Mouse (Mus musculus) stomach, embryonic 14.5 days (tissue): ENCODE data around the gene Neurod2. TPM values are rescaled to one million over a fixed set of nuclear protein-coding genes. Genes with fewer than 3 reads are reported as not detected.
A peak's percentile ranks its signal among the peaks of the same experiment; 100 is the strongest.

ENCODE experiments used
- ATAC-seq: fragments of 200-750 bp; cut with Nextera tagmentation; 2 replicates; pipeline ENCODE4 v1.8.0; 2017; ENCODE audit warnings: low read depth, moderate TSS enrichment; ENCODE audit not compliant: insufficient number of reproducible peaks, insufficient read depth, low FRiP score
- H3K27ac ChIP-seq: fragments of 300-500 bp; sonication (generic); 2 replicates; pipeline ENCODE4 v1.5.1; 2014; ENCODE audit warnings: mild to moderate bottlenecking, low read length, moderate library complexity, mixed read lengths
- H3K27me3 ChIP-seq: fragments of 300-500 bp; sonication (generic); 2 replicates; pipeline ENCODE4 v1.6.1; 2014; ENCODE audit warnings: low read length, control low read depth, mixed read lengths; ENCODE audit not compliant: control insufficient read depth, insufficient read depth
- H3K36me3 ChIP-seq: fragments of 300-500 bp; sonication (generic); 2 replicates; pipeline ENCODE4 v1.6.1; 2014; ENCODE audit warnings: mild to moderate bottlenecking, control low read depth, low read length, moderate library complexity, mixed read lengths; ENCODE audit not compliant: control insufficient read depth, insufficient read depth
- H3K4me1 ChIP-seq: fragments of 300-500 bp; sonication (generic); 2 replicates; pipeline ENCODE4 v1.6.1; 2014; ENCODE audit warnings: low read length, control low read depth, mixed read lengths; ENCODE audit not compliant: control insufficient read depth, insufficient read depth
- H3K4me2 ChIP-seq: fragments of 300-500 bp; sonication (generic); replicated peaks from 2 replicates; pipeline ENCODE4 v1.6.1; 2014; ENCODE audit warnings: low read depth, low read length, control low read depth
- H3K4me3 ChIP-seq: fragments of 300-500 bp; sonication (generic); 2 replicates; pipeline ENCODE4 v1.5.1; 2014; ENCODE audit warnings: low read depth, low read length, control low read depth
- H3K9ac ChIP-seq: fragments of 300-500 bp; sonication (generic); replicated peaks from 2 replicates; pipeline ENCODE4 v1.6.1; 2014; ENCODE audit warnings: low read depth, mild to moderate bottlenecking, control low read depth, low read length, moderate library complexity, mixed read lengths
- H3K9me3 ChIP-seq: fragments of 300-500 bp; sonication (generic); 2 replicates; pipeline ENCODE4 v1.6.1; 2016; ENCODE audit warnings: low read depth, low read length, control low read depth; ENCODE audit not compliant: control insufficient read depth
- WGBS: fragments of 180-500 bp; shearing (Covaris S2); extraction: QIAGEN DNeasy Blood & Tissue Kit; methylation state at CpG from one replicate; pipeline ENCODE4 v1.1.7; 2014; 5-methylcytosine and 5-hydroxymethylcytosine counted together
- polyA plus RNA-seq: library from polyadenylated mRNA; unstranded; fragments of >200 nt; fragmentation: Nextera tagmentation; extraction: Ambion mirVana; gene quantifications from 2 replicates; pipeline ENCODE4 v1.2.1, GENCODE M21; 2014

Neurod2 gene
- polyA plus RNA-seq, 1 experiment from 2014 or later = not detected

DNA sequence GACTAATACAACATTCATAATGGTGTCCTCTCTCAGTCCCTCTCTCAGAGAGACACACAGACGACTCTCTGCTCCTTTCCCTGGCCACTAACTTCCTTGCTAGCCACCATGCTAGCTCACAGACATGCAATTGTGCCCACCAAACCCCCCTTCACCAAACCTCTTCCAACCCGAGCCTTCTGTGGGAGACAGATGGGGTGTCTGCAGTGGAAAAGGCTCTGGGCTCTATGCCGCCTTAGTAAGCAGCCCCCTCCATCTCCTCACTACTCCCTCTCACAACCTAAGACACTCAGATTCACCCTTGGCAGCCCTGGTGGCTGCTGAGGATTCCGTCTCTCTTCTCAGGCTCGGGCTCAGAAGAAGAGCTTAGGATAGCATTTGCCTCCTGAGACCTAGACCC is 41.9 kb downstream of the Neurod2 start:
- 38% methylated on average over 5 of the region's 5 CpGs for WGBS
- Histone ChIP-seq H3K9ac (no peak overlapping the region), H3K9me3 (no peaks in the 10 kb centered on the region), H3K27ac (no peak overlapping the region), H3K36me3 (no peaks in the 10 kb centered on the region), H3K27me3 (no peaks in the 10 kb centered on the region), H3K4me1 (0 out of 2 replicates have a peak, but pooled peaks cover 6% of the 10 kb centered on the region), H3K4me3 (no peak overlapping the region), H3K4me2 (no peak overlapping the region)
- ATAC-seq = no peak

DNA sequence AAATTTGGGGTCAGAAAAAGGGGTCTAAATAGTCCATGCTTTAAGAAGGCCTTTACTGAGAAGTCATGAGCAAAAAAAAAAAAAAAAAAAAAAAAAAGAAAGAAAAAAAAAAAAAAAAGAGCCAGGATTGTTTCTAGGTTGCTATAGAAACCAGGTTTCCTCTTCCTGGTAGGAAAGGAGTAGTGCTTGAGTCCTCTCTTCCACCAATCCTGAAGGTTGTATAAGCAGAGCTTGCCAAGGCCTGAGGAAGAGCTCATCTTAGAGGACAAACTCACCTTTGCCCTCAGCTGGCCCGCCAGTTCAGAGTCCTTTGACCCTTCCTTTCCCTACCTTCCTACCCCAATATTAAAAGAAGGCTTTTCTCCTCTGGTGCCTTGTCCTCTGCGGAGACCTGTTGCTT is 44.1 kb downstream of the Neurod2 start:
- no peak overlapping the region for H3K27ac ChIP-seq
- H3K9ac ChIP-seq = no peak overlapping the region
- H3K9me3 ChIP-seq = no peaks in the 10 kb centered on the region
- WGBS = 70% methylated on average over 2 of the region's 2 CpGs
- H3K27me3 ChIP-seq = no peaks in the 10 kb centered on the region
- 0 out of 2 replicates have a peak, but pooled peaks cover 6% of the 10 kb centered on the region for H3K4me1 ChIP-seq
- no peaks in the 10 kb centered on the region for H3K36me3 ChIP-seq
- no peak overlapping the region for H3K4me3 ChIP-seq
- H3K4me2 ChIP-seq = no peak overlapping the region
- no peak for ATAC-seq

DNA sequence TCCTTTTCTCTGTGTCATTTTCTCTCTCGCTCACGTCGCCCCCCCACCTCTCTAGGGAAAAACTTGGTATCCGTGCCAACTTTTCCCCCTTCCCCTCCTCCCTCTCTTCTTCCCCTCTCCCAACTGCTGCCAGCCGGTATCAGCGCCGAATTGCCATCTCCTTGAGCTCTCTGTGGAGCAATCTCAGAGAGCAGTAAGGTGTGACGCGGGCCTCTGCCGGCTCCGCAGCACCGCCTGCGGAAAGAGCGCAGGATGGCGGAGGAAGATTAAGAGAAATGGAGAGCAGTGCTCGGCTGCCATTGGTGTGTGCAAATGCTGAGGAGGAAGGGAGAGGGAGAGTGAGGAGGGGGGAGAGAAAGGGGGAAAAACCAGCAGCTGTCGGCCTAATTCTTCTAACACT is 45.2 kb downstream of the Neurod2 start:
- no peak overlapping the region for H3K27ac ChIP-seq
- WGBS = 2% methylated on average over 14 of the region's 17 CpGs
- no peaks in the 10 kb centered on the region for H3K36me3 ChIP-seq
- H3K9ac ChIP-seq = no peak overlapping the region
- H3K4me3 ChIP-seq = peak overlapping the region; percentile 19; the same call in 1 of the 2 replicates
- no peaks in the 10 kb centered on the region for H3K27me3 ChIP-seq
- H3K9me3 ChIP-seq = no peaks in the 10 kb centered on the region
- no peak for ATAC-seq
- H3K4me2 ChIP-seq = peak overlapping the region; percentile 39
- 0 out of 2 replicates have a peak, but pooled peaks cover 6% of the 10 kb centered on the region for H3K4me1 ChIP-seq

DNA sequence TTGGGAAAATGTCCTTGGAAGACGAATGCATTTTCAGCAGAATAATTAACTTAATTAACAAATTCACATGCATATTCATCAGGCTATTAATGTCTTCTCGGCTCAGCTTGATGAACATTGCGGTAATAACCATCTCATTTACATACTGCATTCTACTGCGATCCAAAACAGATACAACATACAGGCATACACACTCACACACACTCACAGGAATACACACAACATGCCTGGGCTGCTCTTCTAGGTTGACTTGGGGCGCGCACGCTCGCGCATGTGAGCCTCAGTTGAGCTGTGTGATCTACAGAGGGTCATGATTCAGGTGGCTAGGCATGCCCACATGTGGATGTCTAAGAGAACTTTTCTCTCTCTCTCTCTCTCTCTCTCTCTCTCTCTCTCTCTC is 45.7 kb downstream of the Neurod2 start:
- H3K9ac ChIP-seq = no peak overlapping the region
- no peak overlapping the region for H3K27ac ChIP-seq
- H3K4me1 ChIP-seq = 0 out of 2 replicates have a peak, but pooled peaks cover 6% of the 10 kb centered on the region
- no peaks in the 10 kb centered on the region for H3K9me3 ChIP-seq
- 27% methylated on average over 9 of the region's 9 CpGs for WGBS
- no peaks in the 10 kb centered on the region; the same call in 1 of the 2 replicates for H3K36me3 ChIP-seq
- H3K4me2 ChIP-seq = no peak overlapping the region
- no peaks in the 10 kb centered on the region for H3K27me3 ChIP-seq
- no peak for ATAC-seq
- H3K4me3 ChIP-seq = no peak overlapping the region

Other genes with a start within 250 kb of the Neurod2 start
- 14.1 and 16.8 TPM in 2 replicates for gene Fbxl20, start 179.2 kb downstream of the Neurod2 start, polyA plus RNA-seq
- gene Med1, start 136.4 kb downstream of the Neurod2 start, polyA plus RNA-seq = 60.5 and 62.1 TPM in 2 replicates
- 17.4 and 19.8 TPM in 2 replicates for gene Cdk12, start 126.6 kb downstream of the Neurod2 start, polyA plus RNA-seq
- 8.7 and 10.7 TPM in 2 replicates for gene Ppp1r1b, start 18.8 kb upstream of the Neurod2 start, polyA plus RNA-seq
- 42.6 and 43.7 TPM in 2 replicates for gene Stard3, start 28.7 kb upstream of the Neurod2 start, polyA plus RNA-seq
- gene Tcap, start 54.2 kb upstream of the Neurod2 start, polyA plus RNA-seq = 0.27 and 0.36 TPM in 2 replicates
- not detected in 2 replicates for gene Pnmt, start 56.8 kb upstream of the Neurod2 start, polyA plus RNA-seq
- gene Pgap3, start 70.8 kb upstream of the Neurod2 start, polyA plus RNA-seq = 12.6 and 13.6 TPM in 2 replicates
- gene Erbb2, start 82.8 kb upstream of the Neurod2 start, polyA plus RNA-seq = 48.0 and 50.1 TPM in 2 replicates
- gene Mien1, start 109.3 kb upstream of the Neurod2 start, polyA plus RNA-seq = 98.0 and 101 TPM in 2 replicates
- gene Grb7, start 116.7 kb upstream of the Neurod2 start, polyA plus RNA-seq = 44.0 and 44.3 TPM in 2 replicates
- 0.23 and 0.41 TPM in 2 replicates for gene Ikzf3, start 216.4 kb upstream of the Neurod2 start, polyA plus RNA-seq
- gene Zpbp2, start 221.4 kb upstream of the Neurod2 start, polyA plus RNA-seq = 0.46 TPM in 1 of 2 replicates, not detected in the other